Mouse (Mus musculus) limb, embryonic 12.5 days (tissue): Measurements from ENCODE around the gene Jag1. TPM values are rescaled to one million over a fixed set of nuclear protein-coding genes. Genes with fewer than 3 reads are reported as not detected.
A peak's percentile ranks its signal among the peaks of the same experiment; 100 is the strongest.

Source experiments
- ATAC-seq: fragments of 200-750 bp; cut with Nextera tagmentation; 2 replicates; pipeline ENCODE4 v1.8.0; 2017; ENCODE audit warnings: low read depth, moderate TSS enrichment; ENCODE audit not compliant: insufficient number of reproducible peaks, insufficient read depth, low FRiP score, low TSS enrichment
- H3K27ac ChIP-seq: fragments of 300-500 bp; sonication (generic); 2 replicates; pipeline ENCODE4 v1.5.1; 2016; ENCODE audit warnings: mild to moderate bottlenecking, moderate library complexity
- H3K27me3 ChIP-seq: fragments of 300-500 bp; sonication (generic); 2 replicates; pipeline ENCODE4 v1.6.1; 2016; ENCODE audit warnings: mild to moderate bottlenecking, moderate library complexity
- H3K36me3 ChIP-seq: fragments of 300-500 bp; sonication (generic); 2 replicates; pipeline ENCODE4 v1.6.1; 2016; ENCODE audit warnings: mild to moderate bottlenecking, moderate library complexity
- H3K4me1 ChIP-seq: fragments of 300-500 bp; sonication (generic); replicated peaks from 2 replicates; pipeline ENCODE4 v1.6.1; 2016
- H3K4me2 ChIP-seq: fragments of 300-500 bp; sonication (generic); 2 replicates; pipeline ENCODE4 v1.6.1; 2016; ENCODE audit warnings: mild to moderate bottlenecking, moderate library complexity
- H3K4me3 ChIP-seq: fragments of 300-500 bp; sonication (generic); replicated peaks from 2 replicates; pipeline ENCODE4 v1.5.1; 2016; ENCODE audit warnings: mild to moderate bottlenecking
- H3K9ac ChIP-seq: fragments of 300-500 bp; sonication (generic); replicated peaks from 2 replicates; pipeline ENCODE4 v1.6.1; 2016; ENCODE audit warnings: mild to moderate bottlenecking, moderate library complexity
- H3K9me3 ChIP-seq: fragments of 300-500 bp; sonication (generic); 2 replicates; pipeline ENCODE4 v1.6.1; 2016; ENCODE audit warnings: mild to moderate bottlenecking, moderate library complexity
- WGBS: fragments of 180-500 bp; shearing (Covaris S2); methylation state at CpG from one replicate; pipeline ENCODE4 v1.1.7; 2016; 5-methylcytosine and 5-hydroxymethylcytosine counted together
- polyA plus RNA-seq: library from polyadenylated mRNA; unstranded; fragments of >200 nt; fragmentation: Nextera tagmentation; extraction: Ambion mirVana; gene quantifications from 2 replicates; pipeline ENCODE4 v1.2.1, GENCODE M21; 2016

The Jag1 gene
- polyA plus RNA-seq = 23.3 and 26.5 TPM in 2 replicates

- H3K27ac ChIP-seq = peak within 1 kb of the TSS; percentile 99
- H3K9ac ChIP-seq = peak within 1 kb of the TSS; percentile 88
- no peaks in the 10 kb centered on the region for H3K9me3 ChIP-seq
- peak within 1 kb of the TSS; percentile 72 for H3K4me3 ChIP-seq
- no peaks in the 10 kb centered on the region for H3K36me3 ChIP-seq
- no peak for ATAC-seq
- under 1% methylated on average over 57 of the region's 59 CpGs for WGBS
- H3K4me2 ChIP-seq = peak within 1 kb of the TSS; percentile 91
- peaks cover 8% of the 10 kb centered on the region; the same call in 1 of the 2 replicates for H3K27me3 ChIP-seq
- H3K4me1 ChIP-seq = peaks cover 37% of the 10 kb centered on the region
Measured at GRCm38 (mm10) chr2:137116025-137116674, at the start of gene Jag1. Gene Jag1, minus strand, starts transcription at chr2:137116644.

GRCm38 (mm10) chr2:137156018-137156417 is 39.6 kb upstream of the Jag1 start:
- Histone ChIP-seq H3K4me3 (no peak overlapping the region), H3K4me1 (peaks cover 3% of the 10 kb centered on the region; the same call in 1 of the 2 replicates), H3K27ac (no peak overlapping the region), H3K36me3 (no peaks in the 10 kb centered on the region), H3K9ac (no peak overlapping the region), H3K9me3 (no peaks in the 10 kb centered on the region), H3K4me2 (no peak overlapping the region), H3K27me3 (no peaks in the 10 kb centered on the region)
- ATAC-seq = no peak
- 91% methylated on average over 1 of the region's 1 CpGs for WGBS

- no peak overlapping the region for H3K4me3 ChIP-seq
- H3K9ac ChIP-seq = no peak overlapping the region
- H3K27me3 ChIP-seq = no peaks in the 10 kb centered on the region
- no peaks in the 10 kb centered on the region for H3K36me3 ChIP-seq
- H3K9me3 ChIP-seq = no peaks in the 10 kb centered on the region
- peaks cover 3% of the 10 kb centered on the region; the same call in 1 of the 2 replicates for H3K4me1 ChIP-seq
- no peak overlapping the region for H3K4me2 ChIP-seq
- 65% methylated on average over 4 of the region's 4 CpGs for WGBS
- no peak for ATAC-seq
- no peak overlapping the region for H3K27ac ChIP-seq
Measured at GRCm38 (mm10) chr2:137153825-137154224, 37.4 kb upstream of the Jag1 start.

- Histone ChIP-seq H3K4me2 (no peak overlapping the region), H3K9me3 (no peaks in the 10 kb centered on the region), H3K36me3 (no peaks in the 10 kb centered on the region), H3K9ac (no peak overlapping the region), H3K27ac (no peak overlapping the region), H3K4me1 (peaks cover 3% of the 10 kb centered on the region; the same call in 1 of the 2 replicates), H3K27me3 (no peaks in the 10 kb centered on the region), H3K4me3 (no peak overlapping the region)
- 83% methylated on average over 10 of the region's 10 CpGs for WGBS
- no peak for ATAC-seq
Measured at GRCm38 (mm10) chr2:137153172-137153667, 36.8 kb upstream of the Jag1 start.

- Histone ChIP-seq H3K4me2 (no peak overlapping the region), H3K4me3 (no peak overlapping the region), H3K9me3 (peaks cover 3% of the 10 kb centered on the region; the same call in 1 of the 2 replicates), H3K27ac (no peak overlapping the region), H3K27me3 (no peaks in the 10 kb centered on the region), H3K36me3 (no peaks in the 10 kb centered on the region), H3K4me1 (peaks cover 3% of the 10 kb centered on the region; the same call in 1 of the 2 replicates), H3K9ac (no peak overlapping the region)
- ATAC-seq = no peak
- 92% methylated on average over 3 of the region's 3 CpGs for WGBS
Measured at GRCm38 (mm10) chr2:137150953-137151352, 34.5 kb upstream of the Jag1 start.

GRCm38 (mm10) chr2:137146938-137147666 is 30.7 kb upstream of the Jag1 start:
- no peak for ATAC-seq
- H3K36me3 ChIP-seq = no peaks in the 10 kb centered on the region
- H3K9ac ChIP-seq = no peak overlapping the region
- no peak overlapping the region for H3K27ac ChIP-seq
- 85% methylated on average over 2 of the region's 2 CpGs for WGBS
- peaks cover 4% of the 10 kb centered on the region; the same call in 1 of the 2 replicates for H3K9me3 ChIP-seq
- H3K27me3 ChIP-seq = no peaks in the 10 kb centered on the region
- no peaks in the 10 kb centered on the region for H3K4me1 ChIP-seq
- H3K4me2 ChIP-seq = no peak overlapping the region
- H3K4me3 ChIP-seq = no peak overlapping the region

GRCm38 (mm10) chr2:137138063-137138462 is 21.6 kb upstream of the Jag1 start:
- Histone ChIP-seq H3K4me1 (peaks cover 10% of the 10 kb centered on the region), H3K36me3 (no peaks in the 10 kb centered on the region), H3K9me3 (no peaks in the 10 kb centered on the region), H3K4me3 (no peak overlapping the region), H3K27me3 (no peaks in the 10 kb centered on the region), H3K9ac (no peak overlapping the region), H3K4me2 (no peak overlapping the region), H3K27ac (no peak overlapping the region)
- 100% methylated on average over 1 of the region's 1 CpGs for WGBS
- ATAC-seq = no peak

GRCm38 (mm10) chr2:137134035-137134434 is 17.6 kb upstream of the Jag1 start:
- no peak for ATAC-seq
- H3K36me3 ChIP-seq = no peaks in the 10 kb centered on the region
- peaks cover 10% of the 10 kb centered on the region for H3K4me1 ChIP-seq
- no peak overlapping the region for H3K4me3 ChIP-seq
- H3K4me2 ChIP-seq = no peak overlapping the region
- H3K27me3 ChIP-seq = no peaks in the 10 kb centered on the region
- no peak overlapping the region for H3K27ac ChIP-seq
- no peaks in the 10 kb centered on the region for H3K9me3 ChIP-seq
- WGBS = 82% methylated on average over 5 of the region's 5 CpGs
- H3K9ac ChIP-seq = no peak overlapping the region

GRCm38 (mm10) chr2:137124861-137125260 is 8.4 kb upstream of the Jag1 start:
- no peak overlapping the region for H3K27ac ChIP-seq
- H3K36me3 ChIP-seq = no peaks in the 10 kb centered on the region
- H3K27me3 ChIP-seq = no peaks in the 10 kb centered on the region
- H3K4me3 ChIP-seq = no peak overlapping the region
- ATAC-seq = no peak
- H3K4me1 ChIP-seq = no peaks in the 10 kb centered on the region
- no peak overlapping the region for H3K4me2 ChIP-seq
- WGBS = 90% methylated on average over 1 of the region's 1 CpGs
- H3K9ac ChIP-seq = no peak overlapping the region
- 0 out of 2 replicates have a peak, but pooled peaks cover 4% of the 10 kb centered on the region for H3K9me3 ChIP-seq

- under 1% methylated on average over 32 of the region's 33 CpGs for WGBS
- H3K27me3 ChIP-seq = peaks cover 8% of the 10 kb centered on the region; the same call in 1 of the 2 replicates
- H3K4me3 ChIP-seq = peak overlapping the region; percentile 72
- peak overlapping the region; percentile 99 for H3K27ac ChIP-seq
- H3K9me3 ChIP-seq = no peaks in the 10 kb centered on the region
- peak overlapping the region; percentile 88 for H3K9ac ChIP-seq
- H3K36me3 ChIP-seq = no peaks in the 10 kb centered on the region
- peak; percentile 66 for ATAC-seq
- peak overlapping the region; percentile 91 for H3K4me2 ChIP-seq
- H3K4me1 ChIP-seq = peaks cover 26% of the 10 kb centered on the region
Measured at GRCm38 (mm10) chr2:137117321-137117690, 862 bp upstream of the Jag1 start.

GRCm38 (mm10) chr2:137116675-137117320 is 354 bp upstream of the Jag1 start:
- Histone ChIP-seq H3K9me3 (no peaks in the 10 kb centered on the region), H3K4me3 (peak overlapping the region; percentile 72), H3K27me3 (peaks cover 8% of the 10 kb centered on the region; the same call in 1 of the 2 replicates), H3K36me3 (no peaks in the 10 kb centered on the region), H3K9ac (peak overlapping the region; percentile 88), H3K4me1 (peaks cover 31% of the 10 kb centered on the region), H3K27ac (peak overlapping the region; percentile 99), H3K4me2 (peak overlapping the region; percentile 91)
- WGBS = under 1% methylated on average over 61 of the region's 61 CpGs
- ATAC-seq = peak; percentile 83
